Mouse (Mus musculus) intestine, embryonic 14.5 days (tissue): ENCODE results near the gene Gabpb2. TPM values are rescaled to one million over a fixed set of nuclear protein-coding genes. Genes with fewer than 3 reads are reported as not detected.

Experiments
- ATAC-seq: fragments of 200-750 bp; cut with Nextera tagmentation; replicated peaks from 2 replicates; pipeline ENCODE4 v1.8.0; 2017; ENCODE audit warnings: low read depth, moderate number of reproducible peaks, moderate TSS enrichment, moderate library complexity; ENCODE audit not compliant: low FRiP score, low TSS enrichment
- DNase-seq: peaks from one replicate; pipeline ENCODE4 v3.0.0-alpha.2; 2018; ENCODE audit warnings: low spot score
- H3K27ac ChIP-seq: fragments of 300-500 bp; sonication (generic); 2 replicates; pipeline ENCODE4 v1.5.1; 2014; ENCODE audit warnings: low read depth, mild to moderate bottlenecking, control low read depth
- H3K27me3 ChIP-seq: fragments of 300-500 bp; sonication (generic); replicated peaks from 2 replicates; pipeline ENCODE4 v1.6.1; 2014; ENCODE audit warnings: low read length, control low read depth; ENCODE audit not compliant: control insufficient read depth, insufficient read depth
- H3K36me3 ChIP-seq: fragments of 300-500 bp; sonication (generic); 2 replicates; pipeline ENCODE4 v1.6.1; 2014; ENCODE audit warnings: low read length, control low read depth; ENCODE audit not compliant: control insufficient read depth, insufficient read depth
- H3K4me1 ChIP-seq: fragments of 300-500 bp; sonication (generic); replicated peaks from 2 replicates; pipeline ENCODE4 v1.6.1; 2014; ENCODE audit warnings: low read length, control low read depth, mixed read lengths; ENCODE audit not compliant: control insufficient read depth, insufficient read depth
- H3K4me2 ChIP-seq: fragments of 300-500 bp; sonication (generic); 2 replicates; pipeline ENCODE4 v1.6.1; 2014; ENCODE audit warnings: low read length
- H3K4me3 ChIP-seq: fragments of 300-500 bp; sonication (generic); 2 replicates; pipeline ENCODE4 v1.5.1; 2014; ENCODE audit warnings: low read depth, low read length, control low read depth, mixed read lengths
- H3K9ac ChIP-seq: fragments of 300-500 bp; sonication (generic); 2 replicates; pipeline ENCODE4 v1.6.1; 2014; ENCODE audit warnings: mild to moderate bottlenecking, low read length
- H3K9me3 ChIP-seq: fragments of 300-500 bp; sonication (generic); 2 replicates; pipeline ENCODE4 v1.6.1; 2016; ENCODE audit warnings: low read length, control low read depth; ENCODE audit not compliant: control insufficient read depth
- WGBS: fragments of 180-500 bp; shearing (Covaris S2); extraction: QIAGEN DNeasy Blood & Tissue Kit; methylation state at CpG from one replicate; pipeline ENCODE4 v1.1.7; 2014; 5-methylcytosine and 5-hydroxymethylcytosine counted together
- polyA plus RNA-seq: library from polyadenylated mRNA; unstranded; fragments of >200 nt; fragmentation: Nextera tagmentation; extraction: Ambion mirVana; gene quantifications from 2 replicates; pipeline ENCODE4 v1.2.1, GENCODE M21; 2014

Gabpb2 gene
- polyA plus RNA-seq, 1 experiment from 2014 or later: 10.9 TPM

- ATAC-seq (peak; percentile 28), DNase-seq (peak; percentile 80)
- Histone ChIP-seq H3K4me1 (peaks cover 28% of the 10 kb centered on the region), H3K9ac (peak overlapping the region; percentile 77), H3K27me3 (no peaks in the 10 kb centered on the region), H3K27ac (peak overlapping the region; percentile 96), H3K4me3 (peak overlapping the region; percentile 85), H3K9me3 (no peaks in the 10 kb centered on the region), H3K36me3 (peaks cover 43% of the 10 kb centered on the region), H3K4me2 (peak overlapping the region; percentile 90)
- under 1% methylated on average over 43 of the region's 43 CpGs for WGBS
These were observed 11.4 kb upstream of the Gabpb2 start for GRCm38 (mm10) chr3:95228894-95229780.

- Histone ChIP-seq H3K4me3 (peak within 1 kb of the TSS; percentile 85), H3K36me3 (peaks cover 38% of the 10 kb centered on the region), H3K4me1 (peaks cover 28% of the 10 kb centered on the region), H3K4me2 (peak within 1 kb of the TSS; percentile 90), H3K27me3 (no peaks in the 10 kb centered on the region), H3K9me3 (no peaks in the 10 kb centered on the region), H3K27ac (peak within 1 kb of the TSS; percentile 96), H3K9ac (peak within 1 kb of the TSS; percentile 77)
- DNase-seq (peak; percentile 92), ATAC-seq (peak; percentile 87)
- WGBS: under 1% methylated on average over 64 of the region's 64 CpGs
These were observed 10.6 kb upstream of the Gabpb2 start, which contains the start of gene Cdc42se1 for GRCm38 (mm10) chr3:95228148-95228893. Gene Cdc42se1, plus strand, starts transcription at chr3:95228732.

GRCm38 (mm10) chr3:95227214-95227613 lies 9.5 kb upstream of the Gabpb2 start:
- DNase-seq (no peak), ATAC-seq (no peak)
- H3K4me1 ChIP-seq: peaks cover 28% of the 10 kb centered on the region
- peak overlapping the region; percentile 90 for H3K4me2 ChIP-seq
- 13% methylated on average over 1 of the region's 1 CpGs for WGBS
- peaks cover 37% of the 10 kb centered on the region for H3K36me3 ChIP-seq
- no peaks in the 10 kb centered on the region for H3K9me3 ChIP-seq
- no peak overlapping the region; the same call in 1 of the 2 replicates for H3K27ac ChIP-seq
- peak overlapping the region; percentile 85 for H3K4me3 ChIP-seq
- H3K9ac ChIP-seq: peak overlapping the region; percentile 77
- no peaks in the 10 kb centered on the region for H3K27me3 ChIP-seq

GRCm38 (mm10) chr3:95224295-95224694 lies 6.6 kb upstream of the Gabpb2 start:
- Histone ChIP-seq H3K27me3 (no peaks in the 10 kb centered on the region), H3K9ac (no peak overlapping the region), H3K4me3 (no peak overlapping the region), H3K4me1 (peaks cover 8% of the 10 kb centered on the region; the same call in 1 of the 2 replicates), H3K27ac (no peak overlapping the region), H3K9me3 (no peaks in the 10 kb centered on the region), H3K36me3 (peaks cover 45% of the 10 kb centered on the region), H3K4me2 (no peak overlapping the region)
- ATAC-seq (no peak), DNase-seq (peak; percentile 70)
- 35% methylated on average over 6 of the region's 6 CpGs for WGBS

- Histone ChIP-seq H3K27ac (no peak overlapping the region), H3K4me2 (no peak overlapping the region), H3K4me3 (no peak overlapping the region), H3K4me1 (peaks cover 8% of the 10 kb centered on the region; the same call in 1 of the 2 replicates), H3K9ac (no peak overlapping the region), H3K27me3 (no peaks in the 10 kb centered on the region), H3K36me3 (peaks cover 49% of the 10 kb centered on the region), H3K9me3 (no peaks in the 10 kb centered on the region)
- no peak for ATAC-seq
- DNase-seq: no peak
- WGBS: 89% methylated on average over 2 of the region's 2 CpGs
These were observed 5.3 kb upstream of the Gabpb2 start for GRCm38 (mm10) chr3:95223041-95223440.

- 79% methylated on average over 6 of the region's 6 CpGs for WGBS
- no peak for DNase-seq
- H3K9me3 ChIP-seq: no peaks in the 10 kb centered on the region
These were observed 886 bp upstream of the Gabpb2 start for GRCm38 (mm10) chr3:95218466-95219137.

GRCm38 (mm10) chr3:95216655-95217254 lies 961 bp downstream of the Gabpb2 start:
- no peaks in the 10 kb centered on the region for H3K27me3 ChIP-seq
- WGBS: 16% methylated on average over 4 of the region's 4 CpGs
- DNase-seq (no peak), ATAC-seq (peak; percentile 61; the same call in 1 of the 2 replicates)
- H3K9me3 ChIP-seq: no peaks in the 10 kb centered on the region
- peak overlapping the region; percentile 81 for H3K4me3 ChIP-seq
- H3K4me1 ChIP-seq: no peaks in the 10 kb centered on the region; the same call in 1 of the 2 replicates
- H3K9ac ChIP-seq: peak overlapping the region; percentile 94
- H3K36me3 ChIP-seq: peaks cover 34% of the 10 kb centered on the region
- peak overlapping the region; percentile 53 for H3K4me2 ChIP-seq
- H3K27ac ChIP-seq: peak overlapping the region; percentile 100

More at GRCm38 (mm10) chr3:95218466-95219137, 886 bp upstream of the Gabpb2 start:
- peak overlapping the region; percentile 53 for H3K4me2 ChIP-seq
- peaks cover 48% of the 10 kb centered on the region for H3K36me3 ChIP-seq
- H3K27ac ChIP-seq: peak overlapping the region; percentile 100
- H3K4me3 ChIP-seq: peak overlapping the region; percentile 81
- H3K9ac ChIP-seq: peak overlapping the region; percentile 94
- H3K4me1 ChIP-seq: no peaks in the 10 kb centered on the region; the same call in 1 of the 2 replicates
- ATAC-seq: no peak
- H3K27me3 ChIP-seq: no peaks in the 10 kb centered on the region

- Histone ChIP-seq H3K9ac (no peak overlapping the region), H3K9me3 (no peaks in the 10 kb centered on the region)
- no peak for ATAC-seq
These were observed 4.1 kb downstream of the Gabpb2 start for GRCm38 (mm10) chr3:95213609-95213975.

More at GRCm38 (mm10) chr3:95213609-95213975, 4.1 kb downstream of the Gabpb2 start:
- 95% methylated on average over 1 of the region's 1 CpGs for whole genome bisulfite sequencing
- H3K4me1 ChIP-seq: no peaks in the 10 kb centered on the region; the same call in 1 of the 2 replicates
- peaks cover 15% of the 10 kb centered on the region for H3K36me3 ChIP-seq
- DNase-seq: no peak
- no peaks in the 10 kb centered on the region for H3K27me3 ChIP-seq
- H3K27ac ChIP-seq: no peak overlapping the region
- H3K4me2 ChIP-seq: no peak overlapping the region
- H3K4me3 ChIP-seq: no peak overlapping the region
